Mouse (Mus musculus) embryonic facial prominence, embryonic 14.5 days (tissue): ENCODE measurements around the gene Cyth1. TPM values are rescaled to one million over a fixed set of nuclear protein-coding genes. Genes with fewer than 3 reads are reported as not detected.

Experiments
- ATAC-seq: fragments of 200-750 bp; cut with Nextera tagmentation; 2 replicates; pipeline ENCODE4 v1.8.0; 2017; ENCODE audit warnings: low read depth, moderate number of reproducible peaks, moderate TSS enrichment
- DNase-seq: peaks from one replicate; pipeline ENCODE4 v3.0.0-alpha.2; 2015; ENCODE audit warnings: low spot score
- H3K27ac ChIP-seq: fragments of 300-500 bp; sonication (generic); replicated peaks from 2 replicates; pipeline ENCODE4 v1.5.1; 2014; ENCODE audit warnings: low read depth, mild to moderate bottlenecking, low read length, moderate library complexity
- H3K27me3 ChIP-seq: fragments of 300-500 bp; sonication (generic); replicated peaks from 2 replicates; pipeline ENCODE4 v1.6.1; 2014; ENCODE audit warnings: low read length; ENCODE audit not compliant: control insufficient read depth, insufficient read depth
- H3K36me3 ChIP-seq: fragments of 300-500 bp; sonication (generic); 2 replicates; pipeline ENCODE4 v1.6.1; 2014; ENCODE audit warnings: low read length, mixed read lengths; ENCODE audit not compliant: control insufficient read depth, insufficient read depth
- H3K4me1 ChIP-seq: fragments of 300-500 bp; sonication (generic); 2 replicates; pipeline ENCODE4 v1.6.1; 2014; ENCODE audit warnings: antibody characterized with exemption, low read length; ENCODE audit not compliant: control insufficient read depth, insufficient read depth
- H3K4me2 ChIP-seq: fragments of 300-500 bp; sonication (generic); 2 replicates; pipeline ENCODE4 v1.6.1; 2014; ENCODE audit warnings: low read depth, mild to moderate bottlenecking, low read length, moderate library complexity, mixed read lengths
- H3K4me3 ChIP-seq: fragments of 300-500 bp; sonication (generic); 2 replicates; pipeline ENCODE4 v1.5.1; 2014; ENCODE audit warnings: low read depth, mild to moderate bottlenecking, low read length
- H3K9ac ChIP-seq: fragments of 300-500 bp; sonication (generic); 2 replicates; pipeline ENCODE4 v1.6.1; 2014; ENCODE audit warnings: low read depth, mild to moderate bottlenecking, low read length, moderate library complexity, mixed read lengths
- H3K9me3 ChIP-seq: fragments of 300-500 bp; sonication (generic); 2 replicates; pipeline ENCODE4 v1.6.1; 2016; ENCODE audit warnings: low read length; ENCODE audit not compliant: control insufficient read depth
- WGBS: fragments of 180-500 bp; shearing (Covaris S2); extraction: QIAGEN DNeasy Blood & Tissue Kit; methylation state at CpG from one replicate; pipeline ENCODE4 v1.1.7; 2014; 5-methylcytosine and 5-hydroxymethylcytosine counted together
- polyA plus RNA-seq: library from polyadenylated mRNA; unstranded; fragments of >200 nt; fragmentation: Nextera tagmentation; extraction: Ambion mirVana; gene quantifications from 2 replicates; pipeline ENCODE4 v1.2.1, GENCODE M21; 2014

Gene Cyth1
- polyA plus RNA-seq, 1 experiment from 2014 or later, result 11.4 TPM

- Histone ChIP-seq H3K9me3 (no peaks in the 10 kb centered on the region), H3K9ac (peak overlapping the region; percentile 86), H3K27ac (no peak overlapping the region), H3K36me3 (no peaks in the 10 kb centered on the region), H3K27me3 (no peaks in the 10 kb centered on the region), H3K4me1 (peaks cover 30% of the 10 kb centered on the region), H3K4me2 (peak overlapping the region; percentile 88), H3K4me3 (peak overlapping the region; percentile 87)
- no peak for DNase-seq
- ATAC-seq, result no peak
- WGBS, result 39% methylated on average over 5 of the region's 5 CpGs
Observed at GRCm38 (mm10) chr11:118246724-118247123, 1.7 kb downstream of the Cyth1 start.

- no peaks in the 10 kb centered on the region for H3K36me3 ChIP-seq
- H3K27ac ChIP-seq, result no peak overlapping the region
- DNase-seq (no peak), ATAC-seq (no peak)
- peaks cover 40% of the 10 kb centered on the region for H3K4me1 ChIP-seq
- H3K27me3 ChIP-seq, result no peaks in the 10 kb centered on the region
- H3K9ac ChIP-seq, result no peak overlapping the region
- no peaks in the 10 kb centered on the region for H3K9me3 ChIP-seq
- no peak overlapping the region for H3K4me2 ChIP-seq
- H3K4me3 ChIP-seq, result no peak overlapping the region
- WGBS, result 89% methylated on average over 2 of the region's 2 CpGs
Observed at GRCm38 (mm10) chr11:118245130-118245529, 3.3 kb downstream of the Cyth1 start.

GRCm38 (mm10) chr11:118243627-118244261, 4.6 kb downstream of the Cyth1 start:
- no peak for DNase-seq
- H3K9ac ChIP-seq, result no peak overlapping the region
- H3K4me2 ChIP-seq, result no peak overlapping the region
- no peak overlapping the region for H3K27ac ChIP-seq
- no peak overlapping the region for H3K4me3 ChIP-seq
- H3K36me3 ChIP-seq, result no peaks in the 10 kb centered on the region
- no peak for ATAC-seq
- 91% methylated on average over 6 of the region's 6 CpGs for WGBS
- H3K9me3 ChIP-seq, result no peaks in the 10 kb centered on the region
- H3K27me3 ChIP-seq, result no peaks in the 10 kb centered on the region
- H3K4me1 ChIP-seq, result peaks cover 46% of the 10 kb centered on the region

- no peak overlapping the region for H3K4me3 ChIP-seq
- ATAC-seq (no peak), DNase-seq (no peak)
- no peaks in the 10 kb centered on the region for H3K27me3 ChIP-seq
- H3K9ac ChIP-seq, result no peak overlapping the region
- H3K4me1 ChIP-seq, result peaks cover 52% of the 10 kb centered on the region
- 0 out of 2 replicates have a peak overlapping the region, but pooled peaks have one; percentile 8 for H3K27ac ChIP-seq
- no peaks in the 10 kb centered on the region for H3K36me3 ChIP-seq
- H3K4me2 ChIP-seq, result no peak overlapping the region
- H3K9me3 ChIP-seq, result no peaks in the 10 kb centered on the region
- 47% methylated on average over 4 of the region's 4 CpGs for WGBS
Observed at GRCm38 (mm10) chr11:118242506-118242905, 5.9 kb downstream of the Cyth1 start.

- Histone ChIP-seq H3K36me3 (no peaks in the 10 kb centered on the region), H3K27me3 (no peaks in the 10 kb centered on the region), H3K27ac (peak overlapping the region; percentile 89), H3K9me3 (no peaks in the 10 kb centered on the region), H3K9ac (peak overlapping the region; percentile 5; the same call in 1 of the 2 replicates), H3K4me1 (peaks cover 52% of the 10 kb centered on the region), H3K4me2 (0 out of 2 replicates have a peak overlapping the region, but pooled peaks have one; percentile 42), H3K4me3 (no peak overlapping the region)
- no peak for DNase-seq
- 48% methylated on average over 4 of the region's 4 CpGs for WGBS
- ATAC-seq, result no peak
Observed at GRCm38 (mm10) chr11:118240388-118240787, 8.0 kb downstream of the Cyth1 start.

GRCm38 (mm10) chr11:118239281-118240198, 8.9 kb downstream of the Cyth1 start:
- Histone ChIP-seq H3K9ac (peak overlapping the region; percentile 12; the same call in 1 of the 2 replicates), H3K27me3 (no peaks in the 10 kb centered on the region), H3K4me1 (peaks cover 52% of the 10 kb centered on the region), H3K9me3 (no peaks in the 10 kb centered on the region), H3K36me3 (no peaks in the 10 kb centered on the region), H3K4me3 (no peak overlapping the region), H3K27ac (peak overlapping the region; percentile 89), H3K4me2 (peak overlapping the region; percentile 42)
- WGBS, result 28% methylated on average over 14 of the region's 14 CpGs
- DNase-seq (peak; percentile 89), ATAC-seq (peak; percentile 92)

- no peak overlapping the region for H3K9ac ChIP-seq
- no peaks in the 10 kb centered on the region for H3K36me3 ChIP-seq
- H3K9me3 ChIP-seq, result no peaks in the 10 kb centered on the region
- no peak overlapping the region for H3K4me2 ChIP-seq
- WGBS, result 51% methylated on average over 6 of the region's 6 CpGs
- no peak overlapping the region for H3K4me3 ChIP-seq
- no peak for ATAC-seq
- DNase-seq, result no peak
- H3K4me1 ChIP-seq, result peaks cover 41% of the 10 kb centered on the region
- no peaks in the 10 kb centered on the region for H3K27me3 ChIP-seq
- H3K27ac ChIP-seq, result no peak overlapping the region
Observed at GRCm38 (mm10) chr11:118236520-118237190, 11.7 kb downstream of the Cyth1 start.

GRCm38 (mm10) chr11:118234929-118235328, 13.5 kb downstream of the Cyth1 start:
- 84% methylated on average over 7 of the region's 7 CpGs for WGBS
- Histone ChIP-seq H3K9ac (no peak overlapping the region), H3K27ac (no peak overlapping the region), H3K4me2 (no peak overlapping the region), H3K4me1 (peaks cover 30% of the 10 kb centered on the region), H3K36me3 (no peaks in the 10 kb centered on the region), H3K4me3 (no peak overlapping the region), H3K9me3 (no peaks in the 10 kb centered on the region), H3K27me3 (no peaks in the 10 kb centered on the region)
- ATAC-seq (no peak), DNase-seq (no peak)
